Comparison of ENCODE assay signal across 8 mouse cellular contexts in the genomic region with DNA sequence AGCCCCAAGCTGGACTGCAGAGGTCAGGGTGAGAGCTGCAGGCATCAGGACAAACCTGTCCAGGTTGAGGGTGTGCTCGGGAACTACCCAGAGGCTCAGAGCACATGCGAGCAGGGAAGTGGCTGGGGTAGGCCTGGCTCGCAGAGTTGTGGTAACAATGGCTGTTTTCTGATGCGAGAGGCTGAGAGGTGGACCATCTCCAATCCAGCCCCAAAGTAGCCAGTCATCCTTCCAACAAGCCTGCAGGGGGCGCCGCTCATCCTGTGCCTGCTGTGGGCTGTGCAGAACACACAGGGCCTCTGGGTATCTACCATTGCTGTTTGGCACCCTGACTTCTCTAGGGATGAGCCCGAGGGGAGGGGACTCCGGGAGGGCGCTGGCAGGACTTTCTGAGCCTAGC. TPM values are rescaled to one million over a fixed set of nuclear protein-coding genes. Genes with fewer than 3 reads are reported as not detected.
DNase-seq lines count a peak whose midpoint lies in the region; ATAC-seq and TF ChIP-seq lines count a peak whose summit lies in the region.

No protein-coding gene starts in this region.

- 56% methylated on average over 9 of the region's 9 CpGs for WGBS in forebrain, embryonic 13.5 days
- WGBS in forebrain, embryonic 16.5 days, result 59% methylated on average over 9 of the region's 9 CpGs
- 77% methylated on average over 9 of the region's 9 CpGs for WGBS in liver, adult 2 months

- no peaks in the 10 kb centered on the region for H3K9me3 ChIP-seq in forebrain, embryonic 13.5 days (replicated peaks)
- no peaks in the 10 kb centered on the region for H3K9me3 ChIP-seq in forebrain, embryonic 16.5 days (ENCODE audit: control insufficient read depth, low read length)

- no peak for ATAC-seq in forebrain, embryonic 13.5 days
- no peak for ATAC-seq in forebrain, embryonic 16.5 days

- peak; percentile 49 to 68 for DNase-seq in spleen, postnatal 36 days (ENCODE audit: low spot score in 2 of 2)
- DNase-seq in spleen, postnatal 14 days (ENCODE audit: low spot score in 2 of 2), result no peak
- no peak for DNase-seq in liver, adult 2 months (ENCODE audit: extremely low read depth, low read depth, low spot score)
- peak; percentile 63 to 70 for DNase-seq in thymus, postnatal 36 days
- no peak for DNase-seq in gastrocnemius, postnatal 10 days
- no peak for DNase-seq in adrenal gland, postnatal 36 days

- no peaks in the 10 kb centered on the region for H3K27me3 ChIP-seq in forebrain, embryonic 13.5 days
- no peaks in the 10 kb centered on the region for H3K27me3 ChIP-seq in forebrain, embryonic 16.5 days (replicated peaks; ENCODE audit: control insufficient read depth, insufficient read depth, low read length)
- no peaks in the 10 kb centered on the region for H3K27me3 ChIP-seq in liver, adult 2 months (ENCODE audit: control insufficient read depth, insufficient read depth, low read length)

- H3K9ac ChIP-seq in forebrain, embryonic 13.5 days, result 0 out of 2 replicates have a peak overlapping the region, but pooled peaks have one; percentile 13
- no peak overlapping the region for H3K9ac ChIP-seq in forebrain, embryonic 16.5 days (replicated peaks; ENCODE audit: low read depth, low read length)
- H3K9ac ChIP-seq in liver, adult 2 months (ENCODE audit: low read depth, low read length), result no peak overlapping the region

- no peaks in the 10 kb centered on the region for H3K4me1 ChIP-seq in forebrain, embryonic 13.5 days
- peaks cover 6% of the 10 kb centered on the region for H3K4me1 ChIP-seq in forebrain, embryonic 16.5 days (replicated peaks; ENCODE audit: control insufficient read depth, insufficient read depth, low read length)
- no peaks in the 10 kb centered on the region for H3K4me1 ChIP-seq in liver, adult 2 months (ENCODE audit: control insufficient read depth, insufficient read depth, low read length)

- no peak overlapping the region for H3K27ac ChIP-seq in forebrain, embryonic 13.5 days
- H3K27ac ChIP-seq in forebrain, embryonic 16.5 days (ENCODE audit: low read length), result no peak overlapping the region
- no peak overlapping the region for H3K27ac ChIP-seq in liver, adult 2 months (replicated peaks; ENCODE audit: insufficient read depth, low read depth, low read length)

- no peak for TF ChIP-seq POLR2A in liver, adult 2 months (IDR thresholded peaks at IDR 0.05; ENCODE audit: extremely low read depth, insufficient read depth, low read length)

- no peak overlapping the region for H3K4me3 ChIP-seq in forebrain, embryonic 13.5 days
- H3K4me3 ChIP-seq in forebrain, embryonic 16.5 days (replicated peaks; ENCODE audit: low read length), result no peak overlapping the region
- no peak overlapping the region for H3K4me3 ChIP-seq in liver, adult 2 months (ENCODE audit: insufficient read depth, low read depth, low read length)

- no peaks in the 10 kb centered on the region for H3K79me2 ChIP-seq in liver, adult 2 months (ENCODE audit: control insufficient read depth, insufficient read depth, low read length)

- H3K36me3 ChIP-seq in forebrain, embryonic 13.5 days (ENCODE audit: poor library complexity, severe bottlenecking), result no peaks in the 10 kb centered on the region
- H3K36me3 ChIP-seq in forebrain, embryonic 16.5 days (ENCODE audit: control insufficient read depth, insufficient read depth), result no peaks in the 10 kb centered on the region
- no peaks in the 10 kb centered on the region for H3K36me3 ChIP-seq in liver, adult 2 months (ENCODE audit: control insufficient read depth, insufficient read depth, low read length)

- peak; percentile 62 for TF ChIP-seq CTCF in liver, adult 2 months (IDR thresholded peaks at IDR 0.05; ENCODE audit: low read depth, low read length)

- H3K4me2 ChIP-seq in forebrain, embryonic 13.5 days, result no peak overlapping the region
- H3K4me2 ChIP-seq in forebrain, embryonic 16.5 days (ENCODE audit: low read length), result no peak overlapping the region

RNA-seq across cellular contexts. Expression of gene Sh3bgrl3, which starts 8.9 kb away (rescaled TPM):
- polyA plus RNA-seq in forebrain, embryonic 13.5 days (2015; fragmentation: Nextera tagmentation; extraction: Ambion mirVana), result 285 TPM in 2 replicates
- polyA plus RNA-seq in forebrain, embryonic 16.5 days (2015; fragmentation: Nextera tagmentation; extraction: Ambion mirVana), result 321 and 354 TPM in 2 replicates
- 6.0 and 10.3 TPM in 2 replicates for total RNA-seq in liver, adult 2 months (2014; rRNA removed)
- 36.6 and 45.0 TPM in 2 replicates for polyA plus RNA-seq in liver, adult 2 months (2012; rRNA removed)
- total RNA-seq in gastrocnemius, postnatal 10 days (2021), result 10 to 100 TPM; 44.9 to 59.6 TPM
- 10 to 100 TPM; 66.8 to 86.5 TPM for total RNA-seq in adrenal gland, postnatal 36 days (2021)

RNA-seq across cellular contexts. Expression of gene Ubxn11, which starts 17.3 kb away (rescaled TPM):
- 6.2 and 9.4 TPM in 2 replicates for polyA plus RNA-seq in forebrain, embryonic 13.5 days (2015; fragmentation: Nextera tagmentation; extraction: Ambion mirVana)
- polyA plus RNA-seq in forebrain, embryonic 16.5 days (2015; fragmentation: Nextera tagmentation; extraction: Ambion mirVana), result 13.3 and 13.6 TPM in 2 replicates
- 0.09 and 0.34 TPM in 2 replicates for total RNA-seq in liver, adult 2 months (2014; rRNA removed)
- polyA plus RNA-seq in liver, adult 2 months (2012; rRNA removed), result 0.66 and 1.2 TPM in 2 replicates
- total RNA-seq in gastrocnemius, postnatal 10 days (2021), result 1 to 10 TPM in 1 of 2 experiments, under 1 TPM in 1; 0.73 to 1.7 TPM
- 1 to 10 TPM; 5.2 to 8.5 TPM for total RNA-seq in adrenal gland, postnatal 36 days (2021)

RNA-seq across cellular contexts. Expression of gene Cd52, which starts 24.8 kb away (rescaled TPM):
- polyA plus RNA-seq in forebrain, embryonic 13.5 days (2015; fragmentation: Nextera tagmentation; extraction: Ambion mirVana), result 2.2 and 2.6 TPM in 2 replicates
- 0.91 and 1.4 TPM in 2 replicates for polyA plus RNA-seq in forebrain, embryonic 16.5 days (2015; fragmentation: Nextera tagmentation; extraction: Ambion mirVana)
- total RNA-seq in liver, adult 2 months (2014; rRNA removed), result 20.0 and 26.8 TPM in 2 replicates
- polyA plus RNA-seq in liver, adult 2 months (2012; rRNA removed), result 7.6 and 10.4 TPM in 2 replicates
- total RNA-seq in gastrocnemius, postnatal 10 days (2021), result 1 to 10 TPM in 1 of 2 experiments, under 1 TPM in 1; 0.70 to 2.1 TPM
- total RNA-seq in adrenal gland, postnatal 36 days (2021), result 10 to 100 TPM; 10.9 to 12.0 TPM

RNA-seq across cellular contexts. Expression of gene Crybg2, which starts 59.0 kb away (rescaled TPM):
- polyA plus RNA-seq in forebrain, embryonic 13.5 days (2015; fragmentation: Nextera tagmentation; extraction: Ambion mirVana), result 0.47 and 0.53 TPM in 2 replicates
- polyA plus RNA-seq in forebrain, embryonic 16.5 days (2015; fragmentation: Nextera tagmentation; extraction: Ambion mirVana), result 1.2 and 1.6 TPM in 2 replicates
- total RNA-seq in liver, adult 2 months (2014; rRNA removed), result 0.94 and 1.4 TPM in 2 replicates
- polyA plus RNA-seq in liver, adult 2 months (2012; rRNA removed), result 0.42 and 1.6 TPM in 2 replicates
- not detected for total RNA-seq in gastrocnemius, postnatal 10 days (2021)
- not detected for total RNA-seq in adrenal gland, postnatal 36 days (2021)

Comparison
In these comparisons a context has a peak if more than half of its experiments do, and no peak if none do; other contexts are left out.
1. DNase-seq: peak in spleen, postnatal 36 days (2 of 2) and thymus, postnatal 36 days (2 of 2); none in spleen, postnatal 14 days (0 of 2), liver, adult 2 months (single experiment), gastrocnemius, postnatal 10 days (single experiment) and adrenal gland, postnatal 36 days (0 of 2).